Mouse (Mus musculus): ENCODE results near the gene Olfr550.
A peak's percentile ranks its signal among the peaks of the same experiment; 100 is the strongest.

Gene Olfr550

DNA sequence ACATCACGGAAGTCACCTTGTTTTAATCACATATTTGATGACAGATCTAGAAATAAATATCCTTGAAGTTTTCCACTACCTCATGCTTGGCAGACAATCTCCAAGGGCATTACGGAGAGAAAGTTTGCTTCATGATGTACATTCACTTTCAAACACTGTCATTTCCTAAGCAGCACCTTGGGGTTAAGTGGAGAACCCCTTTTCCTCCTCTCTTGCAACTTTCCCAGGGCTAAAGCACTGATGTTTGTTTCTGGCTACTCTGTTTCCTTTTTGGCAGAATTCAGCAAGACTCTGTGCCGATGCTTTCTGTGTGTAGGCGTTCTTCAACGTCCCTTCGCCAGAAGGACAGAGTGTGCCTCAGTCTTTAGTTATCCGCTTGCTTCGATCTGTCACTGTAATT is at the start of gene Olfr550:
TSS of gene Olfr550 (plus strand) at position 301 of the 400 bp plus-strand sequence.
- DNase-seq, result no peak

DNA sequence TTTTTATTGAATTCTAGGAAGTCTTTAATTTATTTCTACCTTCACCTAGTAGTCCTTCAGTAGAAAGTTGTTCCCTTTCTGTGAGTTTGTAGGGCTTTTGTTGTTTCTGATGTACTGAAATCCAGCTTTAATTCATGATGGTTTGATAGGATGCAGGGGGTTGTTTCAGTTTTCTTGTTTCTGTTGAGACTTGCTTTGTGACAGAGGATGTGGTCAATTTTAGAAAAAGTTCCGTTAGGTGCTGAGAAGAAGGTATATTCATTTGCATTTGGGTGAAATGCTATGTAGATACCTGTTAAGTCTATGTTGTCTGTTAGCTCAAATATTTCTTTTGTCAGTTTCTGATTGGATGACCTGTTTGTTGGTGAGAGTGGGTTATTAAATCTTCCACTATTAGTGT is 42.2 kb upstream of the Olfr550 start:
- no peak for DNase-seq

DNA sequence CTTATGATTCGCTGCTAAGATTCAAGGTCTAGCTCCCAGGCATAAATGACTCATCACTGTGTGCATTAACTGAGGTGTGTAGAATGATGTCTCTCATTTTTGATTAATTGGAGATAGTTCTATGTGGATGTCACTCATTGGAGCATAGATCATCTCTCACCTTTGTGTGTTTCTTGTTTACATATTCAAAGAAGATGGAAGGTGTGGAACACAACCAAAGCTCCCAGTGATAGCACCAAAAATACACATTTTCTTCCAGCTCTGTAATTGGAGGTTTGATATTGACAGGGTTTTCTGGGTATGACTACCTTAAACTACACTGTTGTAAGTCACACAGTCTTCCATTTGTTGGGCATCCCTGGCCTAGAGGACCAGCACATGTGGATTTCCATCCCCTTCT is 36.8 kb upstream of the Olfr550 start, which contains the start of gene Olfr547:
TSS of gene Olfr547 (plus strand) at position 301 of the 400 bp plus-strand sequence.
- DNase-seq, result no peak

DNA sequence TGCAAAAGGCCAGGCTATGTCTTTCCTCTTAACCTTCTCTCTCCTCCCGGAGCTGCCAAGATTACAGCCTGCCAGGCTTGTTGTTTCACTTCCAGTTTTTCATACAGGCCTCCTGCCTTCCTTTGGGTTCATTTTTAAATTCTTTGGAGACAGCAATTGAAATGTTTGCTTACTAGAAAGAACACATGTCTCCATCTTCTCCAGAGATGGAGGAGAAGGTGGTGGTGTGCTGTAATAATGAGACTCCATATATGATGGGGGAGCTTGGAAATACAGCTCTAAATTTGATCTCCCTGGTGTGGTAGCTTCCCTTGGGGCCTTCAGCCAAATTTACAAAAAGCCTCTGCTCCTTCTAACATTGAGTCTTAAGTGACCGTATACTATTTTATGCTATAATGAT is 30.6 kb upstream of the Olfr550 start, which contains the start of gene Olfr548-ps1:
TSS of gene Olfr548-ps1 (plus strand) at position 301 of the 400 bp plus-strand sequence.
- no peak for DNase-seq

DNA sequence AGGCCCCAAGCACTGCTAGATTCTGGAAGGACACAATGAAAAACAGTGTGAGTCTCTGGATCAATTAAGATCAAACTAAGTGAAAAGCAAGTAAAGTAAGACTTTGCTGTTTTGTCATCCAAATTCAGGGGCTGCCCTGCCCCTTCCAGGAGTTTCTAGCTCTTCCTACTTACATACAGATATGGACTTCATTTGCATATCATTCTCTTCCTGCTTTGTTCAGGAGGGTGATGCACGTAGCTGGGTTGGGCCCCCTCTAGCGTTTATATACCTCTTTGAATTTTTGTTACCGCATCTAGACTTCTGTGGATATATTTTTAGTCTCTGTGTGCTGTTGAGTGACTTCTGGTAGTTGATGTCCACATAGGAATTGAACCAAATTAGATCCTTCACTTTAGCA is 30.0 kb upstream of the Olfr550 start:
- DNase-seq, result no peak

DNA sequence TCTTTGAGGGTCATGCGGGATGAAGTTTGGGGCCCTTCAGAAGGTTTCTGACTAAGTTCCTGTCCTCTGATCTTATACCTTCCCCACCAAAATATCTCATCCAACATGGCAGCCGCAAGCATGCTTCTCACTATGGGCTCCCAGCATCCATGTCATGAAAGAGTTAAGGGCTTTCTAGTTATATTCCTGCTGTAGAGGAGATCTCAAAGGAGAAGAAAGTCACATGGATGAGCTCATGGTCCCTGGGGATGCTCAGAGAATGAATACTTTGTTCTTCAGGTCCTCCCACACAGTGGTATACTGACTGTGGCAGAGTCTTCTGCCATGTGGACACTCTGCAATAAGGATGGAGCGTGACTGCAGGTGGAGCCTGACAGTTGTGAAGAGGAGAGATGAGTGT is 21.7 kb upstream of the Olfr550 start, which contains the start of gene Olfr549:
TSS of gene Olfr549 (plus strand) at position 301 of the 400 bp plus-strand sequence.
- DNase-seq, result no peak

DNA sequence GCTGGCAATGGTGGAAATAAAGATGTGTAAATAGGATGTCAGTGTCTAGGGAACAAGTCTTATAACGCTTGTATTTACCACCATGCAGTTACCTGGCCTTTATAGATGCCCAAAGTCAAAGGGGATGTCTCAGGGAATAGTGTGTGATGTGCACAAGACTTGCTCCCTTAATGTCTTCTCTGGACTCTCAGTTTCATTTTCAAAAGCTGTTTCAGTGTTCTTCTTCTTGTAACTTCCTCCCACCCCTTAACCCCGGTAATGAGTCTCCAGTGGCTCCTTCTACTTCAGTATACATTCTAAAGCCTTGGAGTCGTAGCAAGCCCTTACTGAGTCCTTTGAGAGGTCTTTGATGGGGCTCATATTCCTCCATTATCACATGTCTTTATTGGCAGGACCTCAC is 18.0 kb upstream of the Olfr550 start:
- no peak for DNase-seq

DNA sequence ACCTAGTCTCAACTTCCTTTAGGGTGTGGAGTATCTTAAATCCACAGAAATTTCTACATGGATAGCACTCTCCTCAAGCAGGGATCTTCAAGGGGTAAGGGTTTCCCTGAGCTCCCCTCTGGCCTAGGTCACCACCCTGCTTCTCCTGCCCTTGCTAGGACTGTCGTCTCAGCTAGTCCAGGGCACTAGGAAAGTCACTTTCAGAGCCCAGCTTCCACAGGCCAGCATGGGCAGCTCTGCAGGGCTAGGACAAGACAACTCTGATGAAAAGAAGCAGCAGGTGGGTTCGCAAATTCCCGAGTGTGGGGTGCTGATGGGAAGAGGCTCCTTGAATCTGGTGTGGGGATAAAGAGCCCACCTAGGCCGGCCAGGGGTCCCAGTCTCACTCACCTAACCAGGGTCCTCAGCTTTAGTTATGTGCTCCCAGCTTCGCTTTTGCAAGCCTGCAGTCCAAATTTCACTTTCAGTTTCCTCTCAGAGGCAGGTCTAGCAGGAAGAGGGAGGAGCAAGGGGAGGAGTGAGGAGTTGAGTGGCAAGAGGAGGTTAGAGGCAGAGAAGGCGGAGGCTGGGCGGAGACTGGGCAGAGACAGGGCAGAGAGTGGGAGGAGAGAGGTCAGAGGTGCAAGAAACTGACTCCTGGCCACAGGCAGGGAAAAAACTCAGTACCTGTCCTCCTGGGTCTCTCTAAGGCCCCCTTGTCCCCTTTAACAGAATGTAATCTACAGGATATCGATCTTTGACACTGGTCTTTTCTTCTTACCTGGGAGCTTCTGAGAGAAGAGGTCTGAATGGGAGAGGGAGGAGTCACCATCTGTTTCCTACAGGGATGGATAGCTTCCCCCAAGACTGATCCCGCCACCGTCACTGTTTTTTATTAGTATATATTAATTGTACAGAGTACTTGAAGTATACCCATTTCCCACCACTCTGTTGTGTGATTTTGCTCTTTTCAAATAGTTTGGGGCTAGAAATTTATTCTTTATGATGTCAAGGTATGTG is 5.9 kb upstream of the Olfr550 start, which contains the start of gene Trim21:
TSS of gene Trim21 (minus strand) at position 488 of the 999 bp plus-strand sequence.
- DNase-seq, result peak; percentile 58

DNA sequence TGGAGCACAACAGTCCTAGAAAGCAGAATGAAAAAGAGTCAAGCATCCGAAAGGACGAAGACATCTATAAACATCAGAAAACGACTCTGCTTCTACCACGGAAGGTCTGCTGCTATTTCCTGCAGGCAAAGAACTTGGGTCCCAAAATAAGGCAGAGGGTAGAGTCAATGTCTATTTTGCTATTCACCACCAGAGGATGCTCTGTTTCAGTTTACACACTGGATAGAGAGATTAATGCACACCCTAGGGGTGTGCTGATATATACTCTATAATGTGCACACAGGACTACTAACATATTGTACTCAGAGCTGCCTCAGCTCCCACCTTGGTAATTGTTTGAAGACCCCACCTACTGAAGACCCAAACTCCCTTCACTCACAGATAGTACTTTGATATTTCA is 5.0 kb upstream of the Olfr550 start:
- DNase-seq, result no peak

DNA sequence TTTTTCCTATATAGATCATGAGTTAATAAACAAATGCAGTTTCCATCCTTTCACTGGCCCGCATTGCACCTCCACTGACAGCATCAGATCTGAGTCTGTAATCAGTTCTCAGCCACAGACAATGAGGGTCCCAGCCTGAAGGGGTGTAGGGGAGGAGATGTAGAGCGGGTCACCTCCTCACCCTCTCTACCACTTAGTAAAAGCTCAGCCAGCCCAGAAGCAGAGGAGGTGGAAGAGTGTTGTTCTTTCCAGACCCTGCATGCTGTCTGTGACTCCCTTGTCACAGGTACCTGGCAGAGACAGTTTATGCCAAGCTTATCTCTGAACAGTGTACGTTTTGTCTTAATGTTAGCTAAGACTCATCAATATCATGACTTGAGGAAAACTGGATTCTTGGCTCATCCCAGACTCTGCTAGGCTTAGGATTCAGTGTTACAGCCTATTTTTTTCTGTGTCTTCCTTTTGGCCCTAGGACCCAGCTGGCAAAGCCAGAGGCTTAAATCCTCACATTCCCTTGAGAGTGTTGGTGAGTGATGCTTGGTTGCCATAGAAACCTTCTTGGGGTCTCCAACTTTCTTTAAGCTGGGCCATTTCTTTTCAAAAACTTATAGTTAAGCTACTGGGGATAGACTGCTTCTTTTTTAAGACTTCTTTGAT is 2.1 kb downstream of the Olfr550 start:
- no peak for DNase-seq

DNA sequence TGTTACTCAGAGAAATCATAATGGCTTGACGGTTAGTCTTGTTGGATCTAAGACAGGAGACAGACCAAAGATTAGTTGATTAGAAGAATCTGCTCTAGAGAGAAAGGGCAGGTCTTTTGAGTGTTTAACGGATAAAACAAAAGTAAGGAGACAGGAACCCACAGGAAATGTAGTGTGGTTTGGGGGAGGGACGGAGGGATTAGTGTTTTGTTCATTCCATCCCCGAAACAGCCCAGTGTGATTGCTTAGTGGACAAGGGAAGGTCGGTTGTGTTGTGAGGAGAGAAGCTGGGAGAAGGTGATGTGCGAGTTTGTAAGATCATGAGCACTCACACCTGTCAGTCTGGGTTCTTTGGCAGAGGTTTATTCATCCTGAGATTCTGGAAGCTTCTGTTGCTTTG is 4.8 kb downstream of the Olfr550 start:
- DNase-seq, result no peak

DNA sequence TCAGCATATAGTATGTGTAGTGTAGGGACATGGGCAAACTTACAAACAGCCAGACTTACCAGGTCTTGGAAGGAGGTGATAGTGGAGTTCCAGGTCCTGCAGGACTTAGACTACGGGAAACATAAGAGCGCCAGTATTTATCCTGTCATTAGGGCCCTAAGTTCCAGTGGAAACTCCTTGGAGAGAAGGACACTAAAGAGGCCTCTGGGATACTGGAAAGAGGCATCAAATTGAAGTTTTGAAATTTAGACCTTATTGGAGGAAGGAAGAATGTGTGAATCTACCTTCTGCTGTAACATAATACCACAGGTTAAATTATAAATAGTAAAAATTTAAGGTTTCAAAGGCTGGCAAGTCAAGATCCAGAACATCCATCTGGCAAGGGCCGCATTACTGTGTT is 20.5 kb downstream of the Olfr550 start, which contains the start of gene Olfr551:
TSS of gene Olfr551 (minus strand) at position 101 of the 400 bp plus-strand sequence.
- DNase-seq, result no peak

DNA sequence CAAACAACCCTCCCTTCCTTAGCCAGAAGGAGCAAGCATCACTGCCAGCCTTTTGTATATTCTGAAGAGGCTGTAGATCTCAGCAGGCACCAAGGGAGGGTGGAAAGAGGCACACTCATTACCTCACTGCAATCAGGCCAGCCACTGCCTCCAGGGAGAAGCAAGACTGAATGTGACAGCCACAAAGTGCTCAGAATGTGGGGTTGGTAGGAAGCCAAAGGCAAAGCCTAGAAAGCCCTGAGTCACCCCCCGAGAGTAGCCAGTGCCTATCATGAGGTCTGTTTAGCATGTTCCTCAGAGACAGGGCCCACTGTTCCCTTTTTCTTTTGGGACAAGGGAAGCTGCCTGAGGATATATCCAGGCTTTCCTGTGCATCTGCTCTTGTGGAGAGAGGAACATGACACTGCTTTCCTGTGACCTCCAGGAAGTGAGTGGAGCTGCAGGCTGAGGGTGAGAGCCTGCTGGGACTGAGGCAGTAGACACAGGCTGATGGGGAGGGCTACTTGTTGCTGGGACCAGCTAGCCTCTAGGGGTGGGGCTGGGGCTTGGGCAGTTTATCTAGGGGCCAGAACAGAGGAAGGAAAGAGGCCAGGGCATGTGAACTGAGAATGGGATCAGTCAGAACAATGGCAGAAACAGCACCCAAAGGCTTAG is 26.3 kb downstream of the Olfr550 start, which contains the start of gene Olfr552:
TSS of gene Olfr552 (plus strand) at position 393 of the 654 bp plus-strand sequence.
- no peak for DNase-seq

DNA sequence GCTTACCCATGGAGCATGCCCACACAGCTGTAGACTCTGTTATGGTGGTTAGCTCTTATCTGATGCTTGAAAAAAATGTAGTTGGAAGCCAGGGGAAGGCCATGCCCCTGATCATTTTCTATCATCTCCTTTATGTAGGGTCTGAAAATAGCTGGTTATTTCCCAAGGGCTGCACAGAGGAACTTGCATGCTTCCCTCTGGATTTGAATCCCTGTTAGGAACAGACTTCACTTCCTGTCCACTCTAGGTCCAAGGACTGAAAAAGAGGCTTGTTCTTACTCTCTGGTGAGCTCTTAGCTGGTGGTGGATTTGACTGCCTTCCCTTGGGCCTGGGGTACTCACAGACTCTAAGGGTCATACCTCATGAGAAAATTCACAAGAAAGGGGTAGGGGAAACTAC is 46.9 kb downstream of the Olfr550 start, which contains the start of gene Olfr553:
TSS of gene Olfr553 (minus strand) at position 101 of the 400 bp plus-strand sequence.
- no peak for DNase-seq

DNA sequence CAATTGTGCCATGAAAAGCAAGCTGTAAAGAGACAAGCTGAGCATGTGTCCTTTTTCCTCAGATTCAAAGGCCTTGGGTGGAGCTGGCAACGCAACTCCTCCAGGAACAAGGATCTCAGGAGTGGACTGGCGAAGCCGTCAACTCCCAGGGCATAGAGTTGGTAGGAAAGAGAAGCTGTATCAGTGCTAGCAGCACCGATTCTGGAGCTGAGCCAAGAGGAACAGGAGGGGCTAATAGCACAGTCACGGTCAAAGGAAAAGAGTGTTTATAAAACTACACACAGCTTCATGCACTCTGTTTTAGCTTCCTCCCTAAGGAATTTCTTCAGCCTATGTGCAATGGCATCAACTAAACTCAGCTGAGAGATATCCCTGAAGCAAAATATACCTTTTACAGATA is 48.4 kb downstream of the Olfr550 start:
- no peak for DNase-seq

DNA sequence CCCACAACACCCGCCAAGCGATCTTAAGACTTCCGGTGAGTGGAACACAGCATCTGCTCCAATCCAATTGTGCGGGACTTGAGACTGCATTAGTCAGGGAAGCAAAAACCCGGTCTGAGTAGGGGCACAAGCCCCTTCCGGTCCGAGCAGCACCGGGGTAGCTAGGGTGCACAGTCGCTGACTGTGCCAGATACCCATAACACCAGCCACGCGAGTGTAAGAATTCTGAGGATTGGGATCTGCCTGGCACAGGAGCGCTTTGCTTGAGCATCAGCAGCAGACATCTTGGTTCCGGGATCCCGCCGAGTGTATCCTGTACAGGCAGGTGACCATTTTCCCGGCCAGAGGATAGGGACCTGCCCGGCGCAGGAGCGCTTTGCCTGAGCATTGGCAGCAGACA is 49.1 kb downstream of the Olfr550 start:
- DNase-seq, result peak; percentile 3
